Mouse (Mus musculus) naive thymus-derived CD4-positive, alpha-beta T cell, adult 2 months (primary cell): Measurements from ENCODE around the gene Serpinb6d.

Experiments used
- DNase-seq: peaks from one replicate; pipeline ENCODE4 v3.0.0-alpha.2; 2011; ENCODE audit warnings: low read depth

Gene Serpinb6d

DNA sequence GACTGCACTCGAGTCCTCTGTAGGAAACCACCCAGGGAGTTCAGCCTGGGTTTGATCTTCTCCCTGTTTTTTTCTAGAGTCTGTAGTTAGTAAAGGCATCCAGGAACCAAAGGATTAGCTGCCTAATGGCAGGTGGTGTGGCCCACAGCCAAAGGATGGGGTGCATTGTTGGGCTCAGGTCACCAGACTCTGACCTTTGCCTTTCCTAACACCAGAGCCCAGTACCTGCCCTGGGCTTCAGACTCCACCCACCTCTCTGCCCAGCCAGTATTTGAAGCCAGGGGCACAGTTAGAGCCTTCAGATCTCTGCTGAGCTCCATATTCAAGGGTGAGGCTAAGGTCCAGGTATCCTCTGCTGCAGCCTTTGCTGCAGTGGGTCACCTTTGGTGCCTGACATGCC lies at the start of gene Serpinb6d:
TSS of gene Serpinb6d (plus strand) at position 301 of the 400 bp plus-strand sequence.
- DNase-seq: no peak

DNA sequence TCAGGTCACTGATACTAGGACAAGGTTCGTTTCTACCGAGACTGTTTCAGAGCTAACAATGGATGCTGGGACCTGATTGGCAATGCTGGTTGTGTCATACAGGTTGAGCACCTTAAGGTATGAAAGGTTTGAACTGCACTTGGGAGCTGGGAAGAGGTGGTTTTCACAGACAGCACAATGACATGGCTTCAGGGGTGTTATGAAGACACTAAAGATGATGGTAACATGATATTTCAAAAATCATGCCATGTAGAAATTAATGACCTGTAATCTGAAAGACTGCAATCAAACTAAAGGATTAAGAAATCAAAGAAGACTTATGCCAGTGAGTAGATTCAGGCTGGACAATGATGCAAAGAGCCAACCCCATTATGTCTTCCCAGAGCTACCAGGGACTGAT lies 38.3 kb upstream of the Serpinb6d start:
- no peak for DNase-seq

DNA sequence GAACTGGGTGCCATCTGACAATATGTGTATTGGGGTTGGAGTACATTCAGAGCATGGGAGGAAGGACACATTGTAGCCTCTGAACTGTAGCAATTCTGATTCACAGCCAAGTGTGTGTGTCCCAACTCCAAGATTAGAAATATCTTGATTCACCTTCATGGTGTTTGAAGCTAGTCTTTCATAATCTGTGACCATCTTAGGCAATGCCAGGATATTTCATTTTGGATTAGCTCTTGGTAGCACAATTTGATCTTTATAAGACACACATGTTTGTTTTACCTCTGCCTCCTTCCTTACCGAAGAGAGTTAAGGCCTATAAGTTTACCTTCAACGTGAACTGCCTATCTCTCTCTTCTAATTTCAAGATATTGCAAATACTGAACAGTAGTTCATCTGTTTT lies 18.7 kb upstream of the Serpinb6d start:
- DNase-seq: no peak

DNA sequence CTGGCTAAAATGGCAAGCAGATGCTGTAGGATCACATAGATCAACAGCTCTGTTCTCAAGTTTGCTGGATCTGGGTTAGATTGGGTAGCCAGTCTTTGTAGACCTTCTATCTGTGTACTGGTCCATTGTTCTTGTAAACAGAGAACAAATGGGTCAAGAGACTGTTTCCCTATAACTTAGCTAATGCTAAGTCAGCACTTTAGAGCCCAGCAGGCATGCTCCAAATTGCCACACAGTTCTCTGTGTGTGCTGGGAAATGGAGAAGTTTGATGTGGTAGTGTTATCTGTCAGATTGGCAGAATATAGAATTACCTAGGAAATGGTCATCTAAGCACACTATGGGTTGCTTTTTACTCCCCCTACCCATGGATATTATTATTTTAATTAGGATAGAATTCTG lies 1.3 kb downstream of the Serpinb6d start:
- no peak for DNase-seq

DNA sequence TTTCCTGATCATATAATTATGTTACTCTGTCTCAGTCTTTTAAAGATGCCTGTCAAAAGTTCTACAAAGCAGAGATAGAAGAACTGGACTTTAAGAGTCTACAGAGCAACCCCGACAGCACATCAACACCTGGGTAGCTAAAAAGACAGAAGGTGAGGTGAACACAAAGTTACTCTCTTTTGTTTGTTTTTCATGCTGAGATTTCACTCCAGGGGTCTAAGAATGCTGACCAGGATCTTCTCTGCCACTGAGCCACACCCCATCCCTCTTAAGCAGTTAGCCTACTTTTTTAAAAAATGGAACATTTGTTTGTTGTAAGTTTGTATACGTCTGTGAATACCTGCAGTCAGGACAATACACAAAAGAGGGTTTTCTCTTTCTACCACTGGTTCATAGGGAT lies 59.1 kb downstream of the Serpinb6d start:
- DNase-seq: no peak
